Mouse (Mus musculus): ENCODE measurements around the gene Herc3.

The Herc3 gene

DNA sequence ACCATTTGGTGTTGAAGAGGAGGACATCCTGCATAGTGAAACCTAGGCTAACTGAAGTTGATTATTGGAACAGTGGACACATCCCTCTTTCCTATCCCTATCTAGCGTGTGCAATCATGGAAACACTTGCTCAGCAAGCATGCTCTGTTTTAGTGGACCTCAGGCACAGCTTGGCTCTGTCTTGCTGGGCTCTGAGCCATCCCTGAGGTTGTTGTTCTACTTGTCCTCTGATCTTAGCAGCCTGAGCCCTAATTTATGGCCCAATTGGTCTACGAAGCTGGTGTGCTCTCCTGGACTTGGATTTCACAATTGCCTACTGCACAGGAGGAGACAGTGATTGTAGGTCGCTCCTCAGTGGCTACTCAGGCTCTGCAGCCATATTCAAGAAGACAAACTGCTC lies 137.0 kb downstream of the Herc3 start:
- DNase-seq (ENCODE audit: low spot score in 2 of 2) = peak in 1 of 2 experiments; percentile 12
